Mouse (Mus musculus): ENCODE data around the gene Hmgb1. TPM values are rescaled to one million over a fixed set of nuclear protein-coding genes. Genes with fewer than 3 reads are reported as not detected.

Gene Hmgb1
- polyA plus RNA-seq, 2 experiments: 577 to 1,456 TPM

- DNase-seq (ENCODE audit: low spot score) (no peak), ATAC-seq (ENCODE audit: low FRiP score, low read depth) (no peak)
- WGBS: 96% methylated on average over 5 of the region's 5 CpGs
- H3K4me2 ChIP-seq (replicated peaks; ENCODE audit: low read depth, low read length, severe bottlenecking): no peak overlapping the region
- H3K4me1 ChIP-seq (ENCODE audit: control insufficient read depth, insufficient read depth, low read length): no peaks in the 10 kb centered on the region
- H3K9me3 ChIP-seq (ENCODE audit: control insufficient read depth, low read length): no peaks in the 10 kb centered on the region
- H3K36me3 ChIP-seq (ENCODE audit: control insufficient read depth, insufficient read depth, low read length): no peaks in the 10 kb centered on the region
- H3K4me3 ChIP-seq (replicated peaks; ENCODE audit: low read length): no peak overlapping the region
- H3K27me3 ChIP-seq (ENCODE audit: control insufficient read depth, insufficient read depth, low read length): no peaks in the 10 kb centered on the region
- H3K27ac ChIP-seq (replicated peaks; ENCODE audit: low read depth, low read length): no peak overlapping the region
- no peak overlapping the region for H3K9ac ChIP-seq (ENCODE audit: low read depth, low read length, severe bottlenecking)
- TF ChIP-seq POLR2A (IDR thresholded peaks at IDR 0.05; ENCODE audit: borderline replicate concordance, extremely low read depth, insufficient read depth, insufficient read length): no peak
These were observed 112.7 kb downstream of the Hmgb1 start for GRCm38 (mm10) chr5:149071546-149071945.

GRCm38 (mm10) chr5:149068745-149069144, 115.5 kb downstream of the Hmgb1 start:
- no peak for TF ChIP-seq POLR2A (IDR thresholded peaks at IDR 0.05; ENCODE audit: borderline replicate concordance, extremely low read depth, insufficient read depth, insufficient read length)
- Histone ChIP-seq H3K4me1 (ENCODE audit: control insufficient read depth, insufficient read depth, low read length) (no peaks in the 10 kb centered on the region; the same call in 1 of the 2 replicates), H3K27ac (replicated peaks; ENCODE audit: low read depth, low read length) (no peak overlapping the region), H3K27me3 (ENCODE audit: control insufficient read depth, insufficient read depth, low read length) (no peaks in the 10 kb centered on the region), H3K36me3 (ENCODE audit: control insufficient read depth, insufficient read depth, low read length) (no peaks in the 10 kb centered on the region), H3K4me2 (replicated peaks; ENCODE audit: low read depth, low read length, severe bottlenecking) (no peak overlapping the region), H3K9me3 (ENCODE audit: control insufficient read depth, low read length) (no peaks in the 10 kb centered on the region), H3K9ac (ENCODE audit: low read depth, low read length, severe bottlenecking) (no peak overlapping the region), H3K4me3 (replicated peaks; ENCODE audit: low read length) (no peak overlapping the region)
- ATAC-seq (ENCODE audit: low FRiP score, low read depth) (no peak), DNase-seq (ENCODE audit: low spot score) (no peak)
- 97% methylated on average over 10 of the region's 10 CpGs for WGBS

- Histone ChIP-seq H3K9me3 (ENCODE audit: control insufficient read depth, low read length) (no peaks in the 10 kb centered on the region), H3K4me3 (replicated peaks; ENCODE audit: low read length) (no peak overlapping the region), H3K4me1 (ENCODE audit: control insufficient read depth, insufficient read depth, low read length) (no peaks in the 10 kb centered on the region; the same call in 1 of the 2 replicates), H3K4me2 (replicated peaks; ENCODE audit: low read depth, low read length, severe bottlenecking) (no peak overlapping the region), H3K27me3 (ENCODE audit: control insufficient read depth, insufficient read depth, low read length) (no peaks in the 10 kb centered on the region), H3K9ac (ENCODE audit: low read depth, low read length, severe bottlenecking) (no peak overlapping the region), H3K36me3 (ENCODE audit: control insufficient read depth, insufficient read depth, low read length) (no peaks in the 10 kb centered on the region), H3K27ac (replicated peaks; ENCODE audit: low read depth, low read length) (no peak overlapping the region)
- TF ChIP-seq POLR2A (IDR thresholded peaks at IDR 0.05; ENCODE audit: borderline replicate concordance, extremely low read depth, insufficient read depth, insufficient read length): no peak
- no peak for ATAC-seq (ENCODE audit: low FRiP score, low read depth)
- 82% methylated on average over 17 of the region's 17 CpGs for WGBS
- no peak for DNase-seq (ENCODE audit: low spot score)
These were observed 116.0 kb downstream of the Hmgb1 start for GRCm38 (mm10) chr5:149068247-149068740.

- no peak overlapping the region for H3K4me3 ChIP-seq (replicated peaks; ENCODE audit: low read length)
- no peak overlapping the region for H3K4me2 ChIP-seq (replicated peaks; ENCODE audit: low read depth, low read length, severe bottlenecking)
- H3K27me3 ChIP-seq (ENCODE audit: control insufficient read depth, insufficient read depth, low read length): no peaks in the 10 kb centered on the region
- no peaks in the 10 kb centered on the region for H3K9me3 ChIP-seq (ENCODE audit: control insufficient read depth, low read length)
- no peaks in the 10 kb centered on the region for H3K36me3 ChIP-seq (ENCODE audit: control insufficient read depth, insufficient read depth, low read length)
- no peaks in the 10 kb centered on the region; the same call in 1 of the 2 replicates for H3K4me1 ChIP-seq (ENCODE audit: control insufficient read depth, insufficient read depth, low read length)
- no peak overlapping the region for H3K9ac ChIP-seq (ENCODE audit: low read depth, low read length, severe bottlenecking)
- no peak overlapping the region for H3K27ac ChIP-seq (replicated peaks; ENCODE audit: low read depth, low read length)
- 69% methylated on average over 8 of the region's 8 CpGs for WGBS
- DNase-seq (ENCODE audit: low spot score) (no peak), ATAC-seq (ENCODE audit: low FRiP score, low read depth) (no peak)
- no peak for TF ChIP-seq POLR2A (IDR thresholded peaks at IDR 0.05; ENCODE audit: borderline replicate concordance, extremely low read depth, insufficient read depth, insufficient read length)
These were observed 116.8 kb downstream of the Hmgb1 start for GRCm38 (mm10) chr5:149067501-149067961.

GRCm38 (mm10) chr5:149062833-149063232, 121.5 kb downstream of the Hmgb1 start:
- Histone ChIP-seq H3K9ac (ENCODE audit: low read depth, low read length, severe bottlenecking) (no peak overlapping the region), H3K9me3 (ENCODE audit: control insufficient read depth, low read length) (no peaks in the 10 kb centered on the region), H3K4me3 (replicated peaks; ENCODE audit: low read length) (no peak overlapping the region), H3K4me1 (ENCODE audit: control insufficient read depth, insufficient read depth, low read length) (no peaks in the 10 kb centered on the region; the same call in 1 of the 2 replicates), H3K27ac (replicated peaks; ENCODE audit: low read depth, low read length) (no peak overlapping the region), H3K27me3 (ENCODE audit: control insufficient read depth, insufficient read depth, low read length) (no peaks in the 10 kb centered on the region), H3K4me2 (replicated peaks; ENCODE audit: low read depth, low read length, severe bottlenecking) (no peak overlapping the region), H3K36me3 (ENCODE audit: control insufficient read depth, insufficient read depth, low read length) (no peaks in the 10 kb centered on the region)
- no peak for ATAC-seq (ENCODE audit: low FRiP score, low read depth)
- TF ChIP-seq POLR2A (IDR thresholded peaks at IDR 0.05; ENCODE audit: borderline replicate concordance, extremely low read depth, insufficient read depth, insufficient read length): no peak
- 80% methylated on average over 1 of the region's 1 CpGs for WGBS
- DNase-seq (ENCODE audit: low spot score): no peak

Measured in limb, embryonic 14.5 days (tissue).